Mouse (Mus musculus) lung, adult 2 months (tissue): ENCODE results near the gene Borcs8. TPM values are rescaled to one million over a fixed set of nuclear protein-coding genes. Genes with fewer than 3 reads are reported as not detected.

Experiments used
- DNase-seq: peaks from one replicate; pipeline ENCODE4 v3.0.0; 2022
- H3K4me1 ChIP-seq: fragments of 200-500 bp; 2 replicates; pipeline ENCODE4 v1.6.1; 2011; ENCODE audit warnings: low read length; ENCODE audit not compliant: control insufficient read depth, insufficient read depth
- H3K4me3 ChIP-seq: fragments of 200-500 bp; replicated peaks from 2 replicates; pipeline ENCODE3; 2011; ENCODE audit warnings: low read depth, mild to moderate bottlenecking, control low read depth, low read length; ENCODE audit errors: extremely low read depth
- CTCF ChIP-seq: fragments of 200-500 bp; IDR thresholded peaks from 2 replicates; pipeline ENCODE4 v1.5.1; 2011; ENCODE audit warnings: mild to moderate bottlenecking, low read length, control low read depth; ENCODE audit not compliant: insufficient read depth
- POLR2A ChIP-seq: fragments of 200-500 bp; IDR thresholded peaks from 2 replicates; pipeline ENCODE4 v1.6.1; 2011; ENCODE audit warnings: low read depth, mild to moderate bottlenecking, control low read depth, low read length, borderline replicate concordance; ENCODE audit errors: extremely low read depth
- WGBS: fragments of 180-500 bp; shearing (Covaris S2); methylation state at CpG from one replicate; pipeline ENCODE4 v1.1.7; 2018; 5-methylcytosine and 5-hydroxymethylcytosine counted together
- polyA plus RNA-seq: library from polyadenylated mRNA; depleted of rRNA; stranded (reverse); fragments of >200 nt; gene quantifications from 2 replicates; pipeline ENCODE4 v1.2.3, GENCODE M21; 2012; rRNA removed

Gene Borcs8
- polyA plus RNA-seq = 76.5 and 79.0 TPM in 2 replicates

DNA sequence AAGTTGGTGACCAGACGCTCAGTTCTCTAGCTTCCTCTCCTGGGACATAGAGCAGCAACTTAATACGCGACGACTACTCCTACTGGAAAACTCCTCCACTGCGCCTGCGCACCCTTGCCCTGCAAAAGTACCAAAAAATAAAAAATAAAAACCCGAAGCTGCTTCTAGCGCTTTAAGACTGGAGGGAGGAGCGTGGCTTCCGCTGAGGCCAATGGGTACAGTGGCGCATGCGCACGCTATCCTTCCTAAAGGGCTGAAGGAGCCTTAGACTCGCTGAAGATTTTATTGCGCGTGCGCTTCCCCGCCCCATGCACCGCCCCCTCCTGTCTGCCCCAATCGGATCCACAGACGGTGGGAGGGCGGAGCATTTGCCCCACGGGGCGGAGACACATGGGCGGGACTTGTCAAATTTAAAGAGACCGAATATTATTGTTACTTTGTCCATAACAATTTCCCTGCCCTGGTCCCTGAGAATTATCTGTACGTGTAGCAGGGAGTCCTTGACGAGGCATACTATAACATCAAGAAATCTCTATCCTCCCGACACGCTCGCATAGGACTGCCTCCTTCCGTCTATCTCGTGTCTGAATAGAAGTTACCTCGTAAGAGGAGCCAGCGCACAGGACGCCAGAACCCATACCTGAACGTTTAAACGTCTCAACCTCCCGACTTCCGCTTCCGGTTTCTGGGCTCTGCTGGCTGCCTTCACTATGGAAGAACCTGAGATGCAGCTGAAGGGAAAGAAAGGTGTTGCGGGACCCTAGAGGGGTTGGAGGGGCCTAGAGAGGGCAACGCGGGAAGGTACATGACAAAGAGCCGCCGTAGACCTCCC, at the start of gene Borcs8, which contains the start of the genes Rfxank and Mef2b:
Gene Borcs8, plus strand, starts transcription at position 474 of the 832 bp plus-strand sequence.
Gene Rfxank, minus strand, starts transcription at position 129 of the 832 bp plus-strand sequence.
Gene Mef2b, plus strand, starts transcription at position 686 of the 832 bp plus-strand sequence.
- peak; percentile 96 for DNase-seq
- under 1% methylated on average over 46 of the region's 46 CpGs for WGBS
- H3K4me3 ChIP-seq = peak within 1 kb of the TSS; percentile 82
- H3K4me1 ChIP-seq = peaks cover 12% of the 10 kb centered on the region
- TF ChIP-seq POLR2A (peak; percentile 75; the same call in 1 of the 2 replicates), CTCF (no peak)

DNA sequence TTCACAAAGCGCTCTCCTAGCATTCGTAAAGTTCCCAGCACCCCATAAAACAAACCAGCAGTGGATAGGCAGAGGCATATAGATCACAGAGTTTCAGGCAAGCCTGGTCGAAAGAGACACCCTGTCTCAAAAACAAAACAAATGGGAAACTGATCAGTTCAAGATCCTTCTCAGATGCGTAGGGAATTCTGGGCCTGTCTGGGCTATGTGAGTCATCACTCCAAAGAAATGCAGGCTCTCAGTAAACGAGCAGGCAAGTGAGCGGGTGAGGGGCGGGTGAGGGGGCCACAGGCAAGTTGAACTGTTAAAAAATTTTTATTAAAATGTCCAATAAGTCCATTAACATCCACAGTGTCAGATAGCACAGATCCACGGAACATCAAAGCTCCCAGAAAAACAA, 46.5 kb upstream of the Borcs8 start:
- no peak for DNase-seq
- H3K4me3 ChIP-seq = no peak overlapping the region
- WGBS = 53% methylated on average over 8 of the region's 8 CpGs
- TF ChIP-seq POLR2A (no peak), CTCF (no peak)
- no peaks in the 10 kb centered on the region for H3K4me1 ChIP-seq

DNA sequence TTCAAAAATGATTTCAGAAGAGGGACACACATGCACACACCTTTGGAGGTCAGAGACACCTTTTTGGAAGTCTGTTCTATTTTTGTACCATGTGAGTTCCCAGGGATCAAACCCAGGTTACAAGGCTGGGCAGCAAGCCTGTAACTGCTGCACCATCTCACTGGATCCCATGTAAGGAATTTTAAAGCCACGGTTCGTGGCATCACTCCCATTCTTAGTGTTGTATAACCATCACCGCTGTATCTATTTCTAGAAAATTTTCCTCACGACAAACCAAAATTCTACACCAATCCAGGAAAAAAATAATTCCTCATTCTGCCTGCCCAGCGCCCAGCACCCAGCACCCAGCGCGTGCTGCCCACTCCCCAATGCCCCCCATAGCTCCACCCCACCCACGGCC, 40.0 kb upstream of the Borcs8 start:
- no peak for DNase-seq
- TF ChIP-seq CTCF (no peak), POLR2A (no peak)
- 64% methylated on average over 8 of the region's 8 CpGs for WGBS
- Histone ChIP-seq H3K4me1 (no peaks in the 10 kb centered on the region), H3K4me3 (no peak overlapping the region)

DNA sequence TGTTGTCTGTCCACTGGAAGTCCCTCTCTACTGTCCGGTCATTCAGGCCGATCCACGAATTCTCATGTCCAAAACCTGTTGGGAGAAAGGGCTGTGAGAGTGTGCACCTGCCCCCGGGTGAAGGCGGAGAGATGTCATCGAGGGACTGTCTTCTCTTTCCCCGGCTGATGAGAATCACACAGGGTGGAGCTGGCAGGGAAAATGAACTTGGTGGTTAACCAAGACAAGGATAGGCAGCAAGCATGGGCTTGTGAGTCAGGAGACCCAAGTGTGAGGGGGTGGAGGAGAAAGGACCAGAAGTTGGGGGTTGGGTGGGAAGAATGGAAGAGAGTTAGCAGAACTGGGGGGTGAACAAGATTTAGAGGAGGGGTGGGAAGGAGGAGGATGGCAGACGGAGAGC, 39.1 kb upstream of the Borcs8 start:
- no peak for DNase-seq
- H3K4me1 ChIP-seq = no peaks in the 10 kb centered on the region
- 77% methylated on average over 8 of the region's 8 CpGs for WGBS
- TF ChIP-seq CTCF (no peak), POLR2A (no peak)
- H3K4me3 ChIP-seq = no peak overlapping the region

DNA sequence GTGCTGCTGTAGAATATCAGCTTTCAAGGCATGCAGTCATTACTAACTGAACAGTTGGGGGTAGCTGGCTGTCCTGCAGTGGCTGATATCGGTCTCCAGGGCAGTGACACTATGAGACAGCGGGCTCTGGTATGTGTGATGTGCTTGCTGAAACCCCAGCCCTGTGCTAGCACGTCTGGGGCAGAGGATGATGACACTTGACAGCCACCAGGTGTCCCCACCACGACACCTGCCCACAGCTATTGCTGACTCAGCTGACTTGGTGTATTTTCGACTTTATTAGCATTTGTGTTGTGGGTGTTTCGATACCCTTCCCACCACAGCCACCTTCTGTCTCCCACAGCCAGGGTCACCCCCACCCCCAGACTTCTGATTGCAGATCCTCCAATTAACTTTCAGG, 34.8 kb upstream of the Borcs8 start:
- peak; percentile 78 for TF ChIP-seq CTCF
- no peak for TF ChIP-seq POLR2A
- no peaks in the 10 kb centered on the region for H3K4me1 ChIP-seq
- no peak overlapping the region for H3K4me3 ChIP-seq
- no peak for DNase-seq
- 14% methylated on average over 6 of the region's 6 CpGs for WGBS

DNA sequence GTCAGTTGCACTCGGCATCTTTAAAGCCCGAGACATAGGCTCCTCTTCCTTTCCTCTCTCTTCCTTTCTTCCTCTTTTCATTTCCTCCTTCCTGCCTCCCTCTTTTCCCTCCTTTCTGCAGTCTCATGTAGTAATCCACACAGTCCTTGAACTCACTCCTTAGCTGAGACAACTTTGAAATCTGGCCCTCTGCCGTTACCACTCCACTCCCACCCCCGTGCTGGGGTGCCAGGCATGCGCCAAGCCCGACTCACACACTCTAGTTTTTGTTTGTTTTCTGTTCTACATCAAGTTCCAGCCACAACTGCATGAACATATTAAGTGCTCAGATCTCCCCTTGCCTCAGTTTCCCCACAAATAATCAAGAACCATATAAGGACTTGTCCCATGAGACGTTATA, 34.4 kb upstream of the Borcs8 start:
- Histone ChIP-seq H3K4me1 (no peaks in the 10 kb centered on the region), H3K4me3 (no peak overlapping the region)
- WGBS = 58% methylated on average over 7 of the region's 7 CpGs
- DNase-seq = no peak
- TF ChIP-seq POLR2A = no peak
- no peak for TF ChIP-seq CTCF

DNA sequence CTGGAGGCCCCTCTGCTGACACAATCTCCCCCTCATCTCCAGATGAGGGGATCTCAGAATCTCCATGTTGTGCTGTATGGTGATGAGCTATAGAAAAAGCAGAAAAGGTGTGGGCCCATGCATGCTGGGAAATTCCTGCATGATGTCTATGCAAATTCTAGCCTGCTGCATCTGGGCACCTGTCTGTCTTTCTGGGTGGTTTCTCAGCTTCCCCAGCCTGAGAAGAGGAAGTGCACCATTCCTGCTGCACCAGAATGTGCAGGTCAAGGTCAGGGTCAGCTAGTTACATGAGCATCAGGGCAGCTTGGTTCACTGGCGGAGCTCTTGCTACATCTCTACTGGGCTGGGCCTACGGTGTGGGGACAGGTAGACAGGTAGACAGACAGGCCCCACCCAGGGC, 28.8 kb upstream of the Borcs8 start:
- H3K4me3 ChIP-seq = no peak overlapping the region
- no peaks in the 10 kb centered on the region for H3K4me1 ChIP-seq
- no peak for TF ChIP-seq POLR2A
- TF ChIP-seq CTCF = no peak
- no peak for DNase-seq
- 75% methylated on average over 2 of the region's 2 CpGs for WGBS

DNA sequence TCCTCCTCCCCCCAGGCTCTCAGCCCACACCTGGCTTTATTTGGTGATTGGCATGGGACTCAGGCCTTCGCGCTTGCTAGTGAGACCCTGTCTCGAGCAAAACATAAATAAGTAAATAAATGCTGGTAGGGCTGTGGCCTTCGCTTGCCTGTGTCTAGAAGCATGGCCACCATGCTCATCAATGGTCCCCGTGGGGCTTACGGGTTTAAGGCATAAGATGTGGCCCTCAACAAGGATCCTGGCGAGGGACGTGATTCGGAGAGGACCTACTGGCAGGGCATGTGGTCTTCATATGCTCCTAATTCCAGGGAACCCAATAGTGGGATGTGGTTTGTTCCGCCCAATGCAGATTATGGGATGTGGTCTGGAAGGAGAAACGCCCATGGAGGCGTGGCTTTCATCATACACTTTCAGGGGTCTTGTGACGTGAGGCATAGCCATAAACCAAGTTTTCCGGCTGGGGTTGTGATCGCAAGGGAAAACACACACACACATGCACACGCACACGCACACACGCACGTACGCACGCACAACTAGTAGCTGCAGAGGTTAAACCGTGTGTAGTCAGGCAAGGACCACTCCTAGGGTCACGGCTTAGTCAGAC, 28.0 kb upstream of the Borcs8 start:
- H3K4me3 ChIP-seq = no peak overlapping the region
- no peak for DNase-seq
- no peaks in the 10 kb centered on the region for H3K4me1 ChIP-seq
- TF ChIP-seq CTCF = no peak
- TF ChIP-seq POLR2A = no peak
- WGBS = 49% methylated on average over 23 of the region's 23 CpGs

DNA sequence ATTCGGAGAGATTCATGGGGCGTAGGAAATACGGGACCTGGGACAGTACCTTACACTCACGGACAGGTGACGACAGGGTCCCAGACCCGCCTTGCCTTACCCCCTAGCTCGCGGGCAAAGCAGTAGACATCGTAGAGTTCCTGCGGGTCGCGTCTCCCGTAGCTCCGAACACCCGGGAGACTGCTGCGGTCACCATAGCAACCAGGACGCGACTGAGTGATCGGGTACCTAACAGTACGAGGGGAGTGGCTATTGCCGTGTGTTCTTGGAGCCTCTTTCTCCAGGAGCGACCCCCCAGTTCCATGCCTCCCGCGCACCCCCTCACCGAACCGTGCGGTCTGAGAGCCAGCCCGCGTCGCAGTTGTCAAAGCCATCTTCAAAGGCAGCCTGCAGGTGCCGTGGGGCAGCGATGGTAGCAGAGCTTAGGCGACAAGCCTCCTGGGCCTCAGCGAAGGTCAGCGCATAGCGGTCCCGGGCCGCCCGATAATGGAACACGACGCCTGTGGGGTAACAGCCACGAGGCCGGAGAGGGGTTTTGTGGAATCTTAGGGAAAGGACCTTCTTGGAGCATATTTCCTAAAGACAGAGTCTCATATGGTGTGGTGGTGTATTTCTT, 26.8 kb upstream of the Borcs8 start:
- TF ChIP-seq POLR2A = no peak
- TF ChIP-seq CTCF = no peak
- H3K4me1 ChIP-seq = no peaks in the 10 kb centered on the region
- DNase-seq = no peak
- no peak overlapping the region for H3K4me3 ChIP-seq
- 8% methylated on average over 43 of the region's 43 CpGs for WGBS
